Mouse (Mus musculus) small intestine, adult 2 months (tissue): ENCODE results near the gene Tmem219. TPM values are rescaled to one million over a fixed set of nuclear protein-coding genes. Genes with fewer than 3 reads are reported as not detected.

Source experiments
- H3K27ac ChIP-seq: fragments of 200-500 bp; 2 replicates; pipeline ENCODE4 v1.5.1; 2012; ENCODE audit warnings: low read depth, low read length, control low read depth, inconsistent platforms; ENCODE audit not compliant: insufficient read depth
- H3K27me3 ChIP-seq: fragments of 200-500 bp; 2 replicates; pipeline ENCODE4 v1.6.1; 2012; ENCODE audit warnings: mild to moderate bottlenecking, moderate library complexity, low read length, inconsistent platforms; ENCODE audit not compliant: control insufficient read depth, insufficient read depth
- H3K36me3 ChIP-seq: fragments of 200-500 bp; 2 replicates; pipeline ENCODE4 v1.6.1; 2012; ENCODE audit warnings: mild to moderate bottlenecking, low read length, control low read depth, inconsistent platforms; ENCODE audit not compliant: control insufficient read depth, insufficient read depth
- H3K4me1 ChIP-seq: fragments of 200-500 bp; 2 replicates; pipeline ENCODE4 v1.6.1; 2012; ENCODE audit warnings: low read length, inconsistent platforms, mixed read lengths; ENCODE audit not compliant: control insufficient read depth, insufficient read depth, insufficient read length
- H3K4me3 ChIP-seq: fragments of 200-500 bp; 2 replicates; pipeline ENCODE4 v1.5.1; 2012; ENCODE audit warnings: low read depth, mild to moderate bottlenecking, control low read depth, inconsistent platforms, low read length, moderate library complexity
- CTCF ChIP-seq: fragments of 200-500 bp; IDR thresholded peaks from 2 replicates; pipeline ENCODE4 v1.5.1; 2012; ENCODE audit warnings: low read depth, mild to moderate bottlenecking, control low read depth, inconsistent platforms, low read length, moderate library complexity, mixed read lengths; ENCODE audit not compliant: insufficient replicate concordance, insufficient read length; ENCODE audit errors: extremely low read depth
- POLR2A ChIP-seq: fragments of 200-500 bp; IDR thresholded peaks from 2 replicates; pipeline ENCODE4 v1.6.1; 2012; ENCODE audit warnings: low read depth, mild to moderate bottlenecking, control low read depth, inconsistent platforms, low read length, moderate library complexity
- WGBS: fragments of 180-500 bp; shearing (Covaris S2); methylation state at CpG from one replicate; pipeline ENCODE4 v1.1.7; 2018; 5-methylcytosine and 5-hydroxymethylcytosine counted together
- polyA plus RNA-seq: library from polyadenylated mRNA; depleted of rRNA; stranded (reverse); fragments of >200 nt; gene quantifications from 2 replicates; pipeline ENCODE4 v1.2.3, GENCODE M21; 2012

Tmem219 gene
- polyA plus RNA-seq, 1 experiment: 143 TPM

DNA sequence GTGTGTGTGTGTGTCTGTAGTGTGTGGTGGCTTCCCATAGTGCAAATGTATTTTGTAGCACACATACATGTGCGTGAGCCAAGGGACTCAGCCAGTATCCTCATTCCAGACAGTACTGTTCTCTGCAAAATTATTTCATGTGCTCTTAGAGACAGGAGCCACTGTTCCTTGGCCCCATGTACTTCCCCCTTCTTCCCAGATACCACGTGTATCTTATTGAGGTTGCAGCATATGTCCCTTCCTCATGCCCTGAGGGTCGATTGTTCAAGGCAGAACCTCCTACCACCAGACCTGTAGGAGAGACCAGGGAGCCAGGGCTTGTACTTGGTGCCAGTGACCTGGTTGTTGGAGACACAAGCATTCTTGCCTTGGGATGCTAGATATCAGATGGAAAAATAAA is 32.4 kb upstream of the Tmem219 start:
- TF ChIP-seq CTCF (no peak), POLR2A (no peak)
- 49% methylated on average over 3 of the region's 3 CpGs for WGBS

GRCm38 (mm10) chr7:126952646-126953045 is 29.9 kb upstream of the Tmem219 start:
- Histone ChIP-seq H3K27ac (no peak overlapping the region), H3K4me3 (no peak overlapping the region), H3K27me3 (peaks cover 19% of the 10 kb centered on the region), H3K4me1 (peaks cover 5% of the 10 kb centered on the region), H3K36me3 (no peaks in the 10 kb centered on the region)
- 5% methylated on average over 8 of the region's 8 CpGs for WGBS
- TF ChIP-seq POLR2A: no peak
- TF ChIP-seq CTCF: no peak

More for the DNA sequence above, 32.4 kb upstream of the Tmem219 start:
- no peaks in the 10 kb centered on the region; the same call in 1 of the 2 replicates for H3K4me1 ChIP-seq
- no peak overlapping the region for H3K4me3 ChIP-seq
- no peak overlapping the region for H3K27ac ChIP-seq
- no peaks in the 10 kb centered on the region for H3K36me3 ChIP-seq
- peaks cover 14% of the 10 kb centered on the region for H3K27me3 ChIP-seq

DNA sequence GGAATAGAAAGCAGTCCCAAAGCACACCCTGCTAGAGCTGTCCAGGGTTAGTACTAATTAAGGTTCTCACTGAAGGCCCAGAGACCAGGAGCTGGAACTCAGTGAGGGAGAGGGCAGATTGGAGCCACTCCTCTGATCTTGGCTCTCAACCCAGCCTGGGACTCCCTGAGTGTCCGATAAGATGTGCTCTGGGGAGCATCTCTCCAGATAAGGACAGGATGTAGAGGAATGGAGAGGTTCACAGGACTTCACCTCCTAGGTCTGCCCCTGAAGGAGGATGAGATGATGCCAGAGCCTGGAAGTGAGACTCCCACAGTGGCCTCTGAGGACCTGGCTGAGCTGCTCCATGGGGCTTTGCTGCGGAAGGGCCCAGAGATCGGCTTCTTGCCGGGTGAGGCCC is 29.0 kb upstream of the Tmem219 start:
- peaks cover 19% of the 10 kb centered on the region for H3K27me3 ChIP-seq
- TF ChIP-seq POLR2A: no peak
- TF ChIP-seq CTCF: no peak
- 39% methylated on average over 4 of the region's 4 CpGs for WGBS
- peaks cover 5% of the 10 kb centered on the region for H3K4me1 ChIP-seq
- H3K4me3 ChIP-seq: no peak overlapping the region
- H3K27ac ChIP-seq: no peak overlapping the region
- H3K36me3 ChIP-seq: no peaks in the 10 kb centered on the region

DNA sequence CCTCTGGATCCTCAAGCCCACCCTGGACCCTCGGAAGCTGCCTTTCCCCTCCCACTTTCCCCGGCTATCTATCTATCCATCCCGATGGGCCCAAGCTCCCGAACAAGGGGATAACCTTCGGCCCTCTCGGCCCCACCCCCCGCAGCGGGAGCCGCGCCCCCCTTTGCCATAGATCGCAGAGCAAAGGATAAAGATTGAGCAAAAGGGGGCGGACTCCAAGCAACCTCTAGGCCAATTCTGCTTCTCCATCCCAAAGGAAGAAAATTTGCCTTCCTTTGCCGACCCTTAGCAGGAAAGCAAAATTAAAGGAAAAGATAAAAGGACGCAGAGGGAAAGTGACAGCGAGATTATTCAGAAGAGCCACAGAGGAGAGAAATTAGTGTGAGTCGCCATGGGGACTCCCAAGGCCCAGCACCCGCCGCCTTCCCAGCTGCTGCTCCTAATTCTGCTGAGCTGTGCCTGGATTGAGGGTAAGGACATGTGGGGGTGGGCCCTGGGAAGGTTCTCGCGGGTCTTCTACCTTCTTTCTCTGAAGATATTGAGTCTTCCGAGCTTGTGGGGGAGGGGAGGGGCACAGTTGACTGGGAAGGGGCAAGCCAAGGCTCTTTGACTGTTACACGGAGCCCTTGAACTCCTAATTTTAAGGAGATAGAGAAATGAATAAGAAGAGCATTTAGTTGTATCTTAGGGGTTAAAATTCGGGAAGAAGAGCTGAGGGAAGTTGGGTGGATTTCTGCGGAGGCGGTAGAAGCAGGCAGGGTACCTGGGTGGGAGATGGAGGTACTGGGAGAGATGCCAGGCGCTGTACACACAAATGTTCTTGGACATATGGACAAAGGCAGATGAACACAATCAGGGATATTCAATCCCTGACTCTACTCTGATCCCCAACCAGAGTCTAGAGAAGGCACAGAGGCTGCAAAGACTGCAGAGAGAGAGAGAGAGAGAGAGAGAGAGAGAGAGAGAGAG is 28.2 kb upstream of the Tmem219 start:
- Histone ChIP-seq H3K27me3 (peaks cover 19% of the 10 kb centered on the region), H3K36me3 (no peaks in the 10 kb centered on the region), H3K4me1 (peaks cover 5% of the 10 kb centered on the region), H3K27ac (no peak overlapping the region), H3K4me3 (0 out of 2 replicates have a peak overlapping the region, but pooled peaks have one; percentile 5)
- TF ChIP-seq CTCF (no peak), POLR2A (no peak)
- WGBS: 14% methylated on average over 26 of the region's 26 CpGs

DNA sequence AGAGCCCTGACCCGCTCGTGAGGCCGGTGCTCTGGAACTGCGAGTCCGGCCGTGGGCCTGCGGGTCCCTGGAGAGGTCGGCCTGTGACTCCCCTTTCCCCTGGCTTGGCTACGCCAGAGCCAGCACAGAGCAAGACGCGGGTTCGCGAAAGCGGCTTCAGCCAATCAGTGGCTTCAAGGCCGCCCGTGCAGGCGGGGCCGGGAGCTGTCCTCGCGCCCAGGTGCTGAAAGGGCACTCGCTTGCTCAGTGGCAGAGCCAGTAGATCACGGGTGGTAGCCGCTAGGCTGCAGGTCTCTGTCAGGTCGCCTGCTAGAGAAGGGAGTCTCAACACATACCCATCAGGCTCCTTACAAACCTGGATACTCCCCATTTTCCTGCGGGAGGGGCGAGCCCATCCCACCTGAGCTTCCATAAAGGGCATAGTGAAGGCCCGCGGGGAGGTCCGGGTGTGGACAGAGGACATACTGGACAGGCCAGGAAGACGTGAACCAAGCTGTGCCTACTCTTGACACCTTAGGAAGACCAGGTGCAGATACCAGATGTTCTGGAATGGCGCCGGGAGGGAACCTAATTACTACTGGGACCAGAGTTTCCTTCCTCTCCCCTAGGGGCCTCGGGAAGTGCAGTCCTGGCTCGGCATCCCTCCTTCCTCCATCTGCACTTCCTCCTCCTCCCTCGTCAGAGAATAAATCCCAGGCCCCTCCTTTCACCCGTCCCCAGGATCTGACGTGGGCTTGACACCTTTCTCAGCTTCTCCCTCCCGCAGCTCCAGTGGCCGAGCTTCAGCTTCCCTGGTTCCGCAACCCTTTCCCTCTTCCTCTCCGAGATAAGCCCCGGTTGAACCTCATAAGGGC is 27.3 kb upstream of the Tmem219 start, which contains the start of gene Sez6l2:
Gene Sez6l2 (plus strand): TSS at position 771 of the 854 bp plus-strand sequence.
- Histone ChIP-seq H3K27ac (no peak within 1 kb of the TSS), H3K27me3 (peaks cover 19% of the 10 kb centered on the region), H3K4me1 (peaks cover 7% of the 10 kb centered on the region), H3K4me3 (peak within 1 kb of the TSS; percentile 62), H3K36me3 (peaks cover 3% of the 10 kb centered on the region; the same call in 1 of the 2 replicates)
- WGBS: 2% methylated on average over 42 of the region's 42 CpGs
- no peak for TF ChIP-seq POLR2A

- Histone ChIP-seq H3K36me3 (peaks cover 8% of the 10 kb centered on the region; the same call in 1 of the 2 replicates), H3K27ac (no peak within 1 kb of the TSS), H3K4me3 (peak within 1 kb of the TSS; percentile 62), H3K4me1 (peaks cover 9% of the 10 kb centered on the region), H3K27me3 (peaks cover 19% of the 10 kb centered on the region)
- TF ChIP-seq POLR2A (no peak), CTCF (no peak)
- 3% methylated on average over 21 of the region's 21 CpGs for WGBS
These were observed 26.7 kb upstream of the Tmem219 start, which contains the start of gene Asphd1 for GRCm38 (mm10) chr7:126949403-126949792. Asphd1 (minus strand) TSS chr7:126949582.

DNA sequence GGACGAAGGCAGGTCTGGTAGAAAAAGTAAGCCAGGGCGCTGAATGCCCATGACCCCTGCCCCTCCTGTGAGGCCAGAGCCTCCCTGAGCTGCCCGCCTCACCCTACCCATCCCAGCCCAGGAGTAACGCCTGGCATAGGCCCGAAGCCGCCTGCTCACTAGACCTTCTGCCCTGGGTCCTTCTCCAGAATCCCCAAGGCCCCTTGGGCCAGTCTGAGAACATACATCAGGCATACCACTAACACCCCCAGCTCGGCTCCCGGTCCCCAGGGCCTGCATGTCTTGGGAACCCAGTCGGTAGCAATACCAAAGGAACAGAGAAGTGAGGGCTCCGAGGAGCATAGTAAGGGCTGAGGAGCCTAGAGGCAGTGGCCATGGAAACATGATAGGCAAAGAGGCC is 25.9 kb upstream of the Tmem219 start:
- 85% methylated on average over 10 of the region's 10 CpGs for WGBS
- TF ChIP-seq CTCF (no peak), POLR2A (no peak)
- no peak overlapping the region for H3K27ac ChIP-seq
- peaks cover 19% of the 10 kb centered on the region for H3K27me3 ChIP-seq
- peaks cover 9% of the 10 kb centered on the region for H3K4me1 ChIP-seq
- H3K36me3 ChIP-seq: peaks cover 8% of the 10 kb centered on the region; the same call in 1 of the 2 replicates
- no peak overlapping the region for H3K4me3 ChIP-seq
